Mouse (Mus musculus) liver, embryonic 14.5 days (tissue): Measurements from ENCODE around the gene Ppt1.

Experiments used
- CTCF ChIP-seq: IDR thresholded peaks from 2 replicates; pipeline ENCODE4 v1.5.1; 2016; ENCODE audit warnings: antibody characterized with exemption, low read depth, control low read depth
- EP300 ChIP-seq: IDR thresholded peaks from 2 replicates; pipeline ENCODE4 v1.6.1; 2016; ENCODE audit warnings: antibody characterized with exemption, low read depth

GRCm38 (mm10) chr4:122854770-122855169, 18.7 kb downstream of the Ppt1 start:
- no peak for TF ChIP-seq CTCF
- no peak for TF ChIP-seq EP300
